Mouse (Mus musculus) bone marrow, adult 2 months (tissue): ENCODE data around the gene Tnp2.

ENCODE experiments used
- CTCF ChIP-seq: fragments of 200-500 bp; IDR thresholded peaks from 2 replicates; pipeline ENCODE4 v1.5.1; 2011; ENCODE audit warnings: low read length, control low read depth; ENCODE audit not compliant: control insufficient read depth, insufficient read depth
- POLR2A ChIP-seq: fragments of 200-500 bp; IDR thresholded peaks from 2 replicates; pipeline ENCODE4 v1.6.1; 2011; ENCODE audit warnings: low read depth, mild to moderate bottlenecking, control low read depth, low read length, borderline replicate concordance; ENCODE audit not compliant: control insufficient read depth

DNA sequence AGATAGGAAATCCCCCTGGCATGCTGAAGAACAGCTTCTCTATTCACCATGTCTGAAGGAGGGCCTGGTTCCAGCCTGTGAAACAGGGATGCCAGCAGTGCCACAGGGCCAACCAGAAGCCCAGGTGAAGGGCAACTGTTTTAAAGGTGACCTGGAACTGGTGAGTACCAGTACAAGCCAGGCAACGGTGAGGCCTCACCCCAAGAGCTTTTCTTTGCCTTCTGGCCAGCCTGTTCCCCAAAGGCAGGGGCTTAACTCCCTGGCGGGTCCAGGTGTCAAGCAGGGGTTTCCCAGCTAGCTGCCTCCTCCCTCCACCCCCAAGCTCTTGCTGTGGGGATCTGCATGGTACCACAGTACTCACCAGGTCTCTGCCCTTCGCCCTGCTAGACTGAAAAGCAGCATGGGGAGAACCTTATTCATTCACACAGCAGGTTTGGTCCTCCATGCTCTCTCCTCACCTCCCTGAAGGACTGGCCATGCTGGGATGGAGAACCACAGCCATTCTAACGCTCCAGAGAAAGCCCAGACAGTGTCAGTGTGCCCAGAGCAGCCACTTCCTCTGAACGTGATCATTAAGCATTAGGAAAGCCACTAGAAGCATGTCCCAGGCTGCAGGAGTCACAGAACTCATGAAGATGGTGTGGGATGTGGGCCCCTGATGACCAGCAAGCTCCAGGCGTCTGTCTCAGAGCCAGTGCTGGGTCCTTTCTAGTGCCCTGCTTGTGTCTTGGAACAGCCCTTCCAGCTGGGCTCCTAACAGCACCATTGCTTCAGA, 5.9 kb downstream of the Tnp2 start:
- TF ChIP-seq POLR2A, result no peak
- TF ChIP-seq CTCF, result no peak
